Mouse (Mus musculus) thymus, postnatal 36 days (tissue): ENCODE data around the gene Mtg1.

Experiments
- DNase-seq, 2 experiments: peaks; one replicate each; pipeline ENCODE4 v3.0.0; 2022; ENCODE audit warnings: mixed read lengths in 2 of 2

Gene Mtg1

DNA sequence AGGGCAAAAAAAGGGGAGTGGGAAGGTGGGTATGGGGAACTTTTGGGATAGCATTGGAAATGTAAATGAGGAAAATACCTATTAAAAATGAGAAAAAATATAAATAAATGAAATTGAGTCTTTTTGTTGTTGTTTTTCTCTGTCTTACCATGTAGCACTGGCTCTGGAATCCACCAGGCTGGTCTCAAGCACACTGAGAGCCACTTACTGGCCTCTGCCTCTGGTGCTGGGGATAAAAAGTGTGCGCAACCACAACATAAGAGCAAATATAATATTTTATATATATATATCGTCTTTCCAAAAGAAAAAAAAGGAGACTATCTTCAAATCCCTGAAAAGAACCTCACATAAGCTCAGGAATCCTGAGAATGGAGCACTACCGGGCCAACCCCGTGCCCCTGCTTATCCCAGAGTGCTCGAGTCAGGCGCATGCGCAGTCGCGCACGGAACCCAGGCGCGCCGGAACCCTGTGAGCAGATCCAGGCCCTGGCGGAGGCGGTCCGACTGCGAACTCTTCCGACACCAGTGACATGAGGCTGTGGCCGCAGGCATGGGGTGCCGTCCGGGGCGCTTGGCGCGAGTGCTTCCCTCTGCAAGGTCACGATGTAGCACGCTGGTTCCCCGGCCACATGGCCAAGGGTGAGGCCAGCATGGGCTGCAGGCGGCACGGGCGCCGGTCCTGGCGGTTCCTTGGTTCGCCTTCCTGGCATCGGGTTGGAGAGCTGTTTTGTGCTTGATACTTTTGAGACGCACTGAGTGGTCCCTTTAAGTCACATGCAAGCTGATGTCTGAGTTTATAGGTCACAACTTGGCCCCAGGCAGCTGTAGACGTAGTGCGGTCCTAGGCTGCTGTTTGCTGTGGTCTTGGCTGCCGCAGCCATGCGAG lies at the start of gene Mtg1:
Gene Mtg1, plus strand, starts transcription at position 430 of the 886 bp plus-strand sequence.
- peak; percentile 94 to 97 for DNase-seq

DNA sequence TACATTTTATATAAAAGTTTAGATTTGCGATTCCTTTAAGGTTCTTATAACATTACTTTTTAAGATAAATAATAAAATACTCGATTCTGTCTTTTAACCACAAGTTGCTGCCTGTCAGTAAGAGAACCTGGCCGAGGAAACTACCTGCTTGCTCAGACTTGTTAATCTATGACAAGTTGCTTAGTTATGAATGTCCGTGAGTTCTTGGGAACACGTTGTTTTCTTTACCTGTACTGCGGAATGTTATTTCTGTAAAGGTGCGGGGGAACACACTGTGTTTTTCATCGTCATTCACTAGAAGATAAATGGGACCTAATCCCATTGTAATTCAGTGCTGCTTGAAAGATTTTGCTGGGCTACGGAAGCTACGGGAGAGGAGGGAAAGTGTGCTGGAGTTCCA lies 46.8 kb upstream of the Mtg1 start:
- DNase-seq: no peak

DNA sequence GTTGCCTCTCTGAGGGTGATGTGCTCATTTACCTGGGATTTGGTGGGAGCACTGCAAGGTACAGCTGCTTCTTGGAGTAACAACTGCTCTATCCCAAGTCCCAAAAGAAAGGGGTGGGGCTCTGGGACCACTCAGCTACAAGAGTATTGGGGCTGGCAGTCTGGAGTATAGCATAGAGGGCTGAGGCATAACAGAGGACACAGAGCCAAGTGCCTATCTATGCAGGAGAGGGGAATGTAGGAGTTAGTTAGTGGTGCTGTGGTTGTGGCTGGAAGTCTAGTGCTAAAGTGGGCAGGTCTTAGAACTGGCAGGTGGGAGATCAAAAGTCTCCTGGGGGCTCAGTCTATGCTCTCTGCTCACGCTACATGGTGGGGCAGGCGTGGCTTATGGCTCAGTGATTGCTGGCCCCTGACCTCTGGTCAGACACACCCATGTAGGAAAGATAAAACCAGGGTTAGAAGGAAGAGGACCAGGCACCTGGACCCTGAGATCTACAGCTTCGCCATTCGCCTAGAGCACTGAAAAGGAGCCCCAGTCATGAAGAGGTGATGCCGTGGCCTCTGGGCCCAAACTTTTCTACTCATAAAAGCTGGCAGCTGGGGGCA lies 44.3 kb upstream of the Mtg1 start, which contains the start of gene Prap1:
Gene Prap1, plus strand, starts transcription at position 472 of the 605 bp plus-strand sequence.
- DNase-seq: no peak

DNA sequence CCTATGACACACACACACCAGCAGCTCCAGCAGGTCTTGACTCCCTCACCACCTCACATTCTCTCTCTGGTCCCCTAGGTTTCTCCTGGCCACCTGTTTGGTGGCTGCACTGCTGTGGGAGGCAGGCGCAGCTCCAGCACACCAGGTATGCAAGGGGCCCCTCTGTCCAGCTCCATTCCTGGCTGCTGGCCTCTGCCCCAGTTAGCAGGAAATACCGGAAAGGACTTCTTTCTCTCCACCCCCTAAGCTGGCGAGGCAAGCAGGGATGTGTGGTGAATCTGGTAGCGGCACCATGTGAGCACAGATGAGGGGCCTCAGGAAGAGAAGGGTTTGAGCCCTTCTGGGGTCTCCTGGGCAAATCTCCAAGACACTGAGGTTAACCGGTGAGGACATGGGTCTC lies 42.4 kb upstream of the Mtg1 start:
- no peak for DNase-seq

DNA sequence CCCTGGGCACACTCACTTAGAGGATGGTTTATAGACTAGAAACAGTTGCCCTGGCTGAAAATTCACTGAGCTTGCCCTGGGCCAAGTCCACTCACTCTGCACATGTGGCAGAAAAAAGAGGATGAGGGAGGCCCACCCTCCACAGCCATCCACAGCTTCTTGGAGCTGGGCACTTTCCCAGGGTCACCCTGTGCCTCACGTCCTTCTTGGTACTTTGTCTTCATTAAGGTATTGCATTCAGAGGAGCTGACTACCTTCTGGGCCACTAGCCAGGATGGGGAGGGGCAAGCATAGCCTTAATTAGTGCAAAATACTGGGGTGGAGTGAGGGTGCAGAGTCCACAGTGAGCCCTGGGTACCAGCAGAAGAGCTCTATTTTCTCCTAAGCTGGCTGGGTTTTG lies 41.8 kb upstream of the Mtg1 start:
- no peak for DNase-seq

DNA sequence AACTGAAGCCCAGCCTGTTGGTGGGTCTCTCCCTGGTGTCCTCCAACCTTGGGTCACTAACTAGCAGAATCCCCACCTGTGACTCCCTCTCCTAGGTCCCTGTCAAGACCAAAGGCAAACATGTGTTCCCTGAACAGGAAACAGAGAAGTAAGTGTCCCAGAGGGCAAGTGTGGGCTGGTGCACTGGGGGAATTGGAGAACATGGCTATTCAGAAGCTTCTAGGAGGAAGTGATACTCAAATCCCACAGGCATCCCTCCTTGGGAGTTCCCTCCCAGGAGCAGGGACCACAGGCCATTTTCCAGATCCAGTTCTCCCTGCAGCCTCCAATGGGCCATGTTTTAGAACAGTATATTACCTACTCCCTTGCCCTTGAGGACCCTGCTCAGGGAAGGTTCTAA lies 41.3 kb upstream of the Mtg1 start:
- no peak for DNase-seq

DNA sequence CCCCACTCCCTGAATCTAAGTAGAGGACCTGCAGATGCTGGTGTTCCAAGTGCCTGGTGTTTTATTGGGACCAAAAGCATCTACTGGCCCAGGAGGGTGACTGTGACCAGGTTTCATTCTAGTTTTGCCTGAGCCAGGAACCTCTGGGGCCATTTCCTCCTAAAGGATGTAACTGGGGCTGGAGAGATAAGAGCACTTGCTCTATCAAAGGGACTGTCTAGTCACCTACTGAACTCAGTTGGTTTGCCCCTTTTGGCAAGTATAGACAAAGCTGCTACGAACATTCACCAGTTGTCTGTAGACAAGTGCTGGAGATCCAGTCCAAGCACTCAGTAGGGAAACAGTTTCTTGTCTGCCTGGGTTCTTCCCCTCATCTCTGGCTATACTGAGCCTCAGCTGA lies 38.9 kb upstream of the Mtg1 start:
- no peak for DNase-seq

DNA sequence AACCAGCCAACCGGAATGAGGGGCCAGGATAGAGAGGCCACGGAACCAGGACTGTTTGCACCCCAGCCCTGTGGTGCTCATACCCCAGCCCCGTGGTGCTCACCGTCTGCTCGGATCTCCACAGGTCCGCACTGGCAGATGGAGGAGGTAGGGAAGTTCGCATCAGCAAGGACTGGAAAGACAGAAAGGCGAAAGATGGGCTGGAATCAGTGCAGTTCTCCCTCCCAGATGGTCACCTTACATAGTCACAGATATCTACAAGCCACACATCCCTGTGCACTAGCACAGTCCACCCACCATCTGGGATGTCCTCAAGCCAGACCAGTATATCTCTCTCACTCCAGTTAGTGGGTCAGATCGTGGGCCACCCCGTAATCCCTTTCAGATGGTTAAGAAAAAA lies 35.9 kb upstream of the Mtg1 start:
- DNase-seq: no peak

DNA sequence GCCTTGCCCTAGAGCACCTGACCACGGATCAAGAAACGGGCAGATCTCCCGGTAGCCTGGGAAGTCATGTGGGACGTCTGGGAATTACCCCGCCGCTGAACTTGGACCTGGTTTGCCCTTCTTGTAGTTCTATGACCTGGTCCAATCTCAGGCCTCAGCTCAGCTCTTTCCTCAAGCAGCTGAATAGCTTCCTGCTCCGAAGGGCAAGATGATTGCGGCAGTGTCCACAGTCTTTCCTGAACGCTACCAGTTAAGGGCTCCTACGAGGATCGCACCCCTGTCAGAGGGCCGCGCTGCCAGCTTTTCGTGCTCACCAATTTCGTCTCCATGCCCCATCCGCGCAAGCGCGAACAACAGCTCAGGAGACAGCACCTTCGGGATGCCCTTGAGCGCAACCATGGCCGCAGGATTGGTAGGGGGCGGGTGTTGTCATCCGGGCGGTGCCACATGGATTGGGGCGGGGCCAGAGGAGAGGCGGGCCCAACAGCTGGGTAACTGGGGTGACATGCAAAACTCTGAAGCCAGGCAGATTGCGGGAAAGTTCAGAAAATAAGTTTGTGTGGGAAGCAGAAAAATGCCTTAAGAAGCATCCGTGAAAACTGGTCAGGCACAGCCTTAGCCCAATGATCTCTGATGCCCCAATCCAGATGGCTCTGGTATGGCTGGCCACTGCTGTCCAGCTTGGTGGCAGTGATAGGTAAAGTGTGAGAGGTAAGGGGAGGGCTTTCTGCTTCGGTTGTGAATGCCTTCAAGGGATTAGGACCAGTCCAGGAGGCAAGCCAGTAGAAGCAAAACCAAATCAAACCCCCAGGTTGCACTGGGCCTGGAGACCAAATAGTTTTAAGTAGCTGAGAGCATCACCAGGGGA lies 35.1 kb upstream of the Mtg1 start, which contains the start of gene Fuom:
Gene Fuom, minus strand, starts transcription at position 449 of the 868 bp plus-strand sequence.
- DNase-seq: peak; percentile 84 to 87

DNA sequence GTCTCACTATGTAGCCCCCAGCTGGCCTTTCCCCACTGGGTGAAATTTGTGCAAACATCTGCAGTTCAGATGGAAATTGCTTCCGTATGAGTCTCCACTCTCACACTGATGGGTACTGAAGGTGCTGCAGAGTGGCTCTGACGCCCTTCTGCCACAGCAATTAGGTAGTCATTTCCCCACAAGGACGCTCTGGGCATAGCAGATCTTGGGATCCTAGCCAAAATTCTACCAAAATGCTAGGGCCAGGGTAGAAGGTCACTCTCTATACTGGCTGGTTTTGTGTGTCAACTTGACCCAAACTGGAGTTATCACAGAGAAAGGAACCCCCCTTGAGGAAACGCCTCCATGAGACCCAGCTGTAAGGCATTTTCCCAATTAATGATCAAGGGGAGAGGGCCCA lies 33.4 kb upstream of the Mtg1 start:
- no peak for DNase-seq

DNA sequence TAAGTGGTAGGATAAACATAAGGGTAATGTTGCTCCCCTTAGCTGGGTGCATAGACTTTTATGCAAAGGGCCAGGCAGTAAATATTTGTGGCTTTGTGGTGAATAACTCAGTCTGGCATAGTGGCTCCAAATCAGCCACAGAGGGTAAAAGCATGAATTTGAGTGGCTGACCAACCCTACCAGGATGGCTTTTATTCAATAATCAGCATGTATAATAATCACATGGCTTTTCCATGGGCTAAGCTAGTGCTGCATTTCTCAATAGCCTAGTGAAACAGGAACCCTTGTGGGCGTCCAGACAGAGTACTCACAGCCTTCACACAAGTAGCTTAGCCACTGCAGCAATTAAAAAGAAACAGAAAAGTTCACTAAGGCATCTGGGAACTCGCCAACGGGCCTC lies 25.4 kb upstream of the Mtg1 start:
- DNase-seq: no peak

DNA sequence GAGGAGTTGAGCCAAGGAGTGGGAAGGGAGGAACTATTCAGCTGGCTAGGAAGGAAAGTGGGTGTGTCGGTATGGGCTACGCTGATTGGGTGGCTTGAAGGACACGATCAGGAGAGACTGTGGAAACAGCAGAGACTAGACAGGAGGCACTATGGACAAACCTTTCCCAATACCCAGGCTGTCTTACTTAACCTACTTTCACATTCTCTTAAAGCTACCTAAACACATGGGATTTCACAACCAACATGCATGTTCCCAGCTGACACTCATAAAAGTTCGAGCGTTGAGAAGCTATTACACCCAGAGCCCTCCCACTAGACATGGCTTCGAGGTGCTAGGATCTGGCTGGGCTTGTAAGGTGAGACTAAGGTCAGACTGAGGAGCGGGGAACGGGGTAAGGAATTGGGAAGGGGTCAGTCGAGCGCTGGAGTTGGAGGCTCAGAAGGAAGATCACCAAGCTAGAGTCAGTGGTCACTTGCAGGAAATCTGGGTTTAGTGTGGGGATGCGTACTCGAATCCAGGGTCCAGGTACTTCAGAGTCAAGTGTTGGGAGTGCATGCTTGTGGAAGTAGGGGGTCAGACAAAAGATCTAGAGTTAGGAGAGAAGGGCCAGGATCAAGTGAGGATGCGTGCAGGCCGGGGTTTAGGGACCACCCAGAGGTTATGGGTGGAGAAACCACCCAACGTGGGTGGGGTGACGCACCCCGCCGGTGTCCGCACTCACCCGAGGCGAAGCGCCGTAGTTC lies 21.6 kb upstream of the Mtg1 start, which contains the start of gene Paox:
Gene Paox, plus strand, starts transcription at position 217 of the 746 bp plus-strand sequence.
- peak in 1 of 2 experiments; percentile 4 for DNase-seq

DNA sequence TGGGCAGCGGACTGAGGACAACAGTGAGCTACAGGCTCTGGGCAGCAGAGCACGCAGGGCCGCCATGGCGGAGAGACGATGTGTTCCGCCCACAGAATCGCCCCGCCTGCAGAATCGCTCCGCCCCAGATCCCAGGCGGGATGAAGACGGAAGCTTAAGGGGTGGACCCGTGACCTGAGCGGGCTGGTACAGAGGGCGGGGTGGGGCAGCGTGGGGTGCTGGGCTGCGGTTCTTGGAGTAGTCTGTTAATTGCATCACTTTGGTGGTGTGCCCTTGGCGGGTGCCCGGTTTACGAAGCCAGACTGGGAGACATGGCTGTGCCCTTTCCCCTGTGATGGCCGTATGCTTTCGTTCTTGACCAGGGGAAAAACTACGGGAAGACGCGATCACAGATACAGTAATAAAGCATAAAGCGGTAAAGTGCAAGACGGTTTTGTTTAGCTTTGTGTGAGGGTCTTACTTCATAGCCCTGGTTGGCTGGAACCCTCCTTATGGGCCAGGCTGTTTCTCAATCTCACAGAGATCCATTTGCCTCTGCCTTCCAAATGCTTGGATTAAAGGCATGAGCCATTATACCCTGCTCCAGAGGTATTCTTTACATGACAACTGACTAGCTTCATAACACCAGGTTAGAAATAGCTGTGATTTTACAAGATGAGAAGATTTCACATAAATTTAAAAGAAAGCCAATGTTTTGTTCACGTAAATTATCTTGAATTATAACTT lies 20.9 kb upstream of the Mtg1 start, which contains the start of gene Echs1:
Gene Echs1, minus strand, starts transcription at position 148 of the 726 bp plus-strand sequence.
- DNase-seq: peak; percentile 88 to 89

DNA sequence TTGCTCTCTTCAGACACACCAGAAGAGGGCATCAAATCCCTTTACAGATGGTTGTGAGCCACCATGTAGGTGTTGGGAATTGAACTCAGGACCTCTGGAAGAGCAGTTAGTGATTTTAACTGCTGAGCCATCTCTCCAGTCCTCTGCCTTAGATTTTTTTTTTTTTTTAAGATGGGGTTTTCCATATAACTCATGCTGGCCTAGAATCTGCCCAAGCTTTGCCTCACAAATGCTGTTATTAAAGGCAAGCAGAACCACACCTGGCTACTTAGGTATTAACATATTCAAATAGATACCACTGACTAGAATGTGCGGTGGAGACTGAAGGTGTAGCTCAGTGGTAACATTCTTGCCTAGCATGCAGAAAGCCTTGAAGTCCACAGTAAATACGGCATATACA lies 16.9 kb upstream of the Mtg1 start:
- no peak for DNase-seq

DNA sequence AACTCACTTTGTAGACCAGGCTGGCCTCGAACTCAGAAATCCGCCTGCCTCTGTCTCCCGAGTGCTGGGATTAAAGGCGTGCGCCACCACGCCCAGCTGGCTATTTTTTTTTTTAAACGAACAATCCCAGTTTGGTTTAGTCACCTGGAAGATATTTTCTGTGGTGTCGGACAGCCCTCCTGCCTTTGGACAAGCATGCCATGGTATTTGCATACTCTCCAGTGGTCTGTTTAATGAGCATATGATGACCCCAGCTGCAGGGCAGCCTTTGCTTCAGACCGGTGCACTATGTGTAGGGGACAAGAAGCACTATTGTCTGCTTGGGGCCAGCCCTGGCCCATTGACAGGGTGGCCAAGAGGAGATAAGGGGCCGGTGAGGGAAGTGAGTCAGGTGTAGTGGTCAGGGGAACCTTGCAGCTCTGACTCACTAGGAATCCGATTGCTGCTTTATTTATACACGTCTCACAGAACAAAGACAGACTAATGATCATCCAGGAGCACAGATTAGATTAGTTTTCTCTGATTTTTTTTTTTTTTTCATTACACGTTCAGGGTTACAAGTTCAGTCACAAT lies 15.9 kb upstream of the Mtg1 start:
- DNase-seq: no peak

DNA sequence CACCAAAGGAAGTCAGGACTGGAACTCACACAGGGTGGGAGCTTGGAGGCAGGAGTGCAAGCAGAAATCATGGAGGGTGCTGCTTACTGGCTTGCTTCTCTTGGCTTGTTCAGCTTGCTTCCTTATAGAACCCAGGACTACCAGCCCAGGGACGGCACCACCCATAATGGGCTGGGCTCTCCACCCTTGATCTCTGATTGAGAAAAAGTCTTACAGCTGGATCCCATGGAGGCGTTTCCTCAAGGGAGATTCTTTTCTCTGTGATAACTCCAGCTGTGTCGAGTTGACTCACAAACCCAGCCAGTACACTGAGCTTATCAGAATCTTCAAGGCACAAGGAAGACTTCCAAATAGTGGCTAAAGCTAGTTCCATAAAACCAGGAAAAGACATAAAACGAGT lies 14.6 kb upstream of the Mtg1 start:
- no peak for DNase-seq

DNA sequence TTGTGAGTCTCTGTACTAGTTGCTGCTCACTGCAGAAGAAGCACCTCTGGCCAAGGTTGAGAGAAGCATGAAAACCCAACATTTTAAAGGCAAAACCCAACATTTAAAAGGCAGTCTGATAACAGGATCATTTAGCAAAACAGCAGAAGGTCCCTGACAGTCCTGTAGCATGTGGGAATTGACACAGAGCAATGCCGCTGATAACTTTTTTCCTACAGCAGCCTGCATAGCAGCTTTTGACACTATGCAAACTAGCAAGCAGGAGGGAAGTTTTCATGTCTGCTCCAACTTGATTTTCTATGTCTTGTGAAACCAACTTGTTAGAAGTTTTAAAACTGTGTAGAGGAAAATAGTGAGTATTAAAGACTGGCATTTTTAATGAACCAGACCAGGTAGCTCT lies 13.0 kb upstream of the Mtg1 start:
- no peak for DNase-seq

DNA sequence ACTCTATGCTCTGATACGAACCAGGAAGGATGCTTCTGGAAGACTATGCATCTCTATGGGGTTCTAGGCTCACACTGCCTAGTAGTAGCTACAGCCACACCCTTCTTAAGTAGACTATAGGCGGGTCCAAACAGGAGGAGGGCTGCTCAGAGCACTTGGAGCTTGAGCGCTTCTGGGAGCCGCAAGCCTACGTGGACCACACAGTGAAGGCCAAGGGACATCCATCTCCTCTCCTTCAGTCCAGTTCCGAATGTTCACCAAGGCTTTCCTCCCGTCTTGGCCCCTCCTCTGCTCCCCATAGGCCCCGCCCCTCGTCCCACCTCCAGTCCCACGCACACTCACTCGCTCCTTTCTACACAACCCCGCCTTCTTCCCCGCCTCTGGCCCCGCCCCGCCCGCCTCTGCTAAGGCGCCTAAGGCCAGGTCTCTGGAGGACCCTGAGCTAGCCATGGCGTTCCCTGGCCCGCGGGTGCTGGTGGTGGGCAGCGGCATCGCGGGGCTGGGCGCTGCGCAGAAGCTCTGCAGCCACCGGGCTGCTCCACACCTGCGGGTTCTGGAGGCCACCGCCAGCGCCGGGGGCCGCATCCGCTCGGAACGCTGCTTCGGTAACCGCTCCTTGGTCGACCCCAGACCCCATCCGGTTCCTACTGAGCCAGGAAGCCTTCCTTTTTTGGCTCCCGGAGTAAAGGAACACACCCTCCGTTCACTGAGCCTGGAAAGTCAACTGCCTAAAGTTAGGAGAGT lies 11.9 kb upstream of the Mtg1 start:
- peak; percentile 92 to 93 for DNase-seq

DNA sequence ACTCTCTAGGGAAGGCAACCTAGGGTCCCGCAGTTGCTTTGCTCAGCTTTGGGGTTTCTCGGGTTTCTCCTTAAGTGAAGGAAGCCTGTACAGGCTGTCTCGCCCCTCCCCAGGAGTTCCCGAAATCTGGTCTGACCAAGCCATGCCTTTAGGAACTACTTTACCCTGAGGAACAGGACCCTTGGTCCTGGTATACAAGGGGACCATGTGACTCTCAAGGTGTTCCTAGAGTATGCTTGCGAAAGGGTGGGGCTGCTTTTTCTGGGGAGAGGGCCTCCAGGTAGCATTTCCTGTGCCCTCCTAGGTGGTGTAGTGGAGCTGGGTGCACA lies 11.4 kb upstream of the Mtg1 start:
- DNase-seq: no peak

DNA sequence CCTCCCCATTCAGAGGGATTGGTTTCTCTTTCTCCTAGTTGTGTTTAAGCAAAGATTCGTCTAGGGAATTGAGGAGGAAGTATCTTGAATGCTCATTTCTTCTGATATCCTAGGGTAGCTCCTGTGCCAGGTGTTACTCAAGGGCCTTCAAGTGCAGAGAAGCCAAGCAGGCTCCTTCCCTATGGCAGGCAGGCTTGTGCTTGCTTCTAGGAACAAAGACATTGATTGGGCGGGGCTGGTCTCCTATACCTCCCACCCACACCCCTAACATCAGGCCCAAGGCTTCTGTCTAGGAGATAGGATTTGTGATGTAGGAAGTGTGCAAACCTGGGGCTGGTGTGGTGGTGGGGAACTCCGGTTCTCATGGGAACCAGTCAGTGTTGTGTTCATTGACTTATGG lies 10.4 kb upstream of the Mtg1 start:
- no peak for DNase-seq

DNA sequence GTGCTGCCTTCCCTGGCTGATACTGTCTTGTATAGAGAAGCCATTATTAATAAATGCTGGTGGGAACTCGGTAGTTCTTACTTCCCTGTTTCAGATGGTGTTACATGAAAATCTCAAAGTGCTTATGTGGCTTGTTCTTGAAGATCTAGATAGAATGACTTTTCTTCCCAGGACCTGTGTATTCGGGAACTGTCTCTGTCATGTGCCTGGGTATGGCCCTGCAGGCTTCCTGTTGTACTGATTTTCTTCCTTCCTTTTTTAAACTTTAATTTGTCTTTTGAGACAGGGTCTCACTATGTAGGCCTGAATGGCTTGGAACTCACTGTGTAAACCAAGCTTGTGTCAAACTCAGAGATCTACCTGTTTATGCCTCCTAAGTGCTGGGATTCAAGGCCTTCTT lies 9.5 kb upstream of the Mtg1 start:
- no peak for DNase-seq
